Mouse (Mus musculus) liver, embryonic 18 days (tissue): ENCODE measurements around the gene Chmp2b. TPM values are rescaled to one million over a fixed set of nuclear protein-coding genes. Genes with fewer than 3 reads are reported as not detected.

ENCODE experiments used
- polyA plus RNA-seq: library from polyadenylated mRNA; depleted of rRNA; stranded (reverse); fragments of >200 nt; gene quantifications from 2 replicates; pipeline ENCODE4 v1.2.3, GENCODE M21; 2012; rRNA removed

The Chmp2b gene
- 10.2 and 11.2 TPM in 2 replicates for polyA plus RNA-seq

DNA sequence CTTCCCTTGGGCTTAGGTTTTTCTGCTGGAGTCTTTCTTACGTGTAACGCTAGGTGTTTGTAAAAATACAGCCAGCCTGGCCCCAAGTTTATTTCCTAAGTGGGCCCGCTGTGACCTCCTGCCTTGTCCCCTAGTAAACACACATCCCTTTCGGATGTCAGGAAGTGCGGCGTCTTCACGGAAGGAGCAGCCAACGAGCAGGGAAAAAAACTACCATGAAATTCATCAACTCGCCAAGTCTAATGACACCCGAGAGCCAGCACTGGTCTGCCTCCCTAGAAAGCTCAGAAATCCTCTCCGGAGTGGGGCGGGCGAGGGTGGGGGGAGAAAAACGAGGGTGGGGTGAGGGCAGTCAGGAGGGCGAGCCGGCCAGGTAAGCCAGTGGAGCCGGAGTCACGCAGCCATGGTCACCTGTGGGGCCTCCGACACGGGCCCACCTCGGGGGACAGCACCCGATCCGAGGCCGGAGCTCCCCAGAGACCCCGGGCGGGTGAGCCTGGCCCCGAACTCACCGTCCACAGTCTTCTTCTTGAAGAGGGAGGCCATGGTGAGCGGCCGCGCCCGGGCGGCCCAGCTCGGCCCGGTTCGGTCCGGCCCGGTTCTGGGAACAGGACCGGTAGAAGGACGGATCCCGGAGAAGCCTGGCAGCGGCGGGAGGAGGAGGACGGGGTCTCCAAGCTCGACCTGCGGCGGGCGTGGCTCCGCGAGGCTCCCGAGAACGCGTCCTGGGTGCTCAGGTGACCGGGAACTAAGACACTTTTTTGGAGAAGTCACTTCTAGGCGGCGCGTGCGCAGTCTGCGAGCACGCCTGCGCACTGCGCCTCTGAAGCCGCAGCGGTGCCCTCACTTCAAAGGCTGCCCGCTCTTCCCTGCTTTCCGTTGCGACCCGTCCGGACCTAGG lies at the start of gene Chmp2b:
Chmp2b (minus strand) TSS at position 764 of the 901 bp plus-strand sequence.

DNA sequence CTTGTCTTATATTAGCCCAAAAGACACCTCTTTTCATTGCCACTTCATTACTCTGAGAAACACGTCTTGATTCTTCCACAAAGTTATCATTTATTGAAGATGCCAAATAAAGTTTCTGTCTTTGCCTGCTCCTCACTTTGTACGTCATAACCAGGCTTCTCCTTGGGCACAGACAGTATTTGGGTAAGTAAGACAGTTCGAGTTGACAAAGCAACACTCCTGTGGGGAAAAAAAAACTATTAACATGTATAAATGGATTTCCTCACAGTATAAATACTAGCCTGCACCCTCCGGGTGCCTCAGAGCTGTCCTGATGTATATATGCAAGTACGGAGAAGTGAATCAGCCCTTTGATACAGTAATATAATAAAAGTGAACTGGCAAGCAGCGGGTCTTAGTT lies 42.3 kb downstream of the Chmp2b start, which contains the start of gene Pou1f1:
Pou1f1 (plus strand) TSS at position 301 of the 400 bp plus-strand sequence.

Other genes starting within 250 kb of the Chmp2b start
- gene Pou1f1, start 42.2 kb downstream of the Chmp2b start, polyA plus RNA-seq: not detected in 2 replicates